22 mouse cellular contexts compared by ENCODE assay signal in the genomic region with DNA sequence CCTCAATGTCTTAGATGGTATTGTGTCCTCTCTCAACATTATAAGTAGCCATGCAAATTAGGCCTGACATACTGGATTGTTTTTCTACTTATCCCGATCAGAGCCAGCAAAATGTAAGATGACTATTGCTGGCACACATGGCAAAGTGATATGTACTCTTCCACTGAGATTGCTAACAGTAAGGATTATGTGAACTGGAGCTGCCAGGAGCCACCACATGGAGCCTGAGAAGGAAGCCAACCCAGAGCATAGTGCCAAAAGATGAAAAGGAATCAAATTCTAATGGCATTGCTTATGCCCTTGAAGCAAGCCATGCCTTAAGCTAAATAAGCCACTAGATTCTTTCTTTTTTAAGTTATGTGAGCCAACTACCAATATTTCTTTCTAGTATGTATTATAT. TPM values are rescaled to one million over a fixed set of nuclear protein-coding genes. Genes with fewer than 3 reads are reported as not detected.
DNase-seq lines count a peak whose midpoint lies in the region; ATAC-seq lines count a peak whose summit lies in the region.
"Had no signal": no experiment of that assay in that cellular context is flagged by ENCODE, and none has a peak within 500 bp of the region (broad histone marks: within the 10 kb centered on the region; RNA-seq: fewer than 3 reads in every experiment).

No protein-coding gene starts in this region.

- ATAC-seq in forebrain, embryonic 14.5 days: no peak
- no peak for ATAC-seq in forebrain, embryonic 15.5 days (replicated peaks)
- ATAC-seq: liver, postnatal 0 days had no signal

- no peaks in the 10 kb centered on the region for H3K36me3 ChIP-seq in forebrain, embryonic 14.5 days (ENCODE audit: control insufficient read depth, insufficient read depth, low read length)
- no peaks in the 10 kb centered on the region for H3K36me3 ChIP-seq in forebrain, embryonic 15.5 days
- H3K36me3 ChIP-seq: embryonic facial prominence, embryonic 10.5 days; limb, embryonic 12.5 days; midbrain, embryonic 12.5 days; stomach, embryonic 15.5 days had no signal

- H3K27me3 ChIP-seq in forebrain, embryonic 14.5 days (replicated peaks; ENCODE audit: control insufficient read depth, insufficient read depth, low read length): no peaks in the 10 kb centered on the region
- no peaks in the 10 kb centered on the region for H3K27me3 ChIP-seq in forebrain, embryonic 15.5 days
- H3K27me3 ChIP-seq: limb, embryonic 12.5 days; midbrain, embryonic 12.5 days; stomach, embryonic 15.5 days had no signal

- no peak overlapping the region for H3K9ac ChIP-seq in forebrain, embryonic 14.5 days (ENCODE audit: low read length)
- no peak overlapping the region for H3K9ac ChIP-seq in forebrain, embryonic 15.5 days (replicated peaks)
- H3K9ac ChIP-seq: hindbrain, embryonic 14.5 days; limb, embryonic 12.5 days; liver, postnatal 0 days; midbrain, embryonic 12.5 days; stomach, embryonic 15.5 days had no signal

- no peak overlapping the region for H3K27ac ChIP-seq in forebrain, embryonic 14.5 days (ENCODE audit: low read depth, low read length)
- H3K27ac ChIP-seq in forebrain, embryonic 15.5 days (replicated peaks): no peak overlapping the region
- H3K27ac ChIP-seq: embryonic facial prominence, embryonic 10.5 days; heart, adult 2 months; hindbrain, embryonic 14.5 days; layer of hippocampus, adult 2 months; limb, embryonic 12.5 days; midbrain, embryonic 12.5 days; stomach, embryonic 15.5 days had no signal

- intact Hi-C loops in left cerebral cortex, postnatal 4 days (cut with DNase I): no loop called here

- H3K4me2 ChIP-seq in forebrain, embryonic 14.5 days (ENCODE audit: low read length): no peak overlapping the region
- H3K4me2 ChIP-seq in forebrain, embryonic 15.5 days (replicated peaks): no peak overlapping the region
- H3K4me2 ChIP-seq: hindbrain, embryonic 14.5 days; limb, embryonic 12.5 days; liver, embryonic 11.5 days; midbrain, embryonic 12.5 days; stomach, embryonic 15.5 days had no signal

- H3K9me3 ChIP-seq in forebrain, embryonic 14.5 days (replicated peaks; ENCODE audit: control insufficient read depth, low read length): no peaks in the 10 kb centered on the region
- no peaks in the 10 kb centered on the region for H3K9me3 ChIP-seq in forebrain, embryonic 15.5 days
- H3K9me3 ChIP-seq: embryonic facial prominence, embryonic 10.5 days; limb, embryonic 12.5 days; midbrain, embryonic 12.5 days; stomach, embryonic 15.5 days had no signal

- whole genome bisulfite sequencing in forebrain, embryonic 14.5 days: 69% methylated on average over 1 of the region's 1 CpGs
- 58% methylated on average over 1 of the region's 1 CpGs for WGBS in forebrain, embryonic 15.5 days

- DNase-seq in forebrain, embryonic 14.5 days (ENCODE audit: low spot score): peak; percentile 51
- peak; percentile 44 for DNase-seq in left cerebral cortex, postnatal 4 days
- no peak for DNase-seq in left cerebral cortex, adult 9 months (ENCODE audit: low spot score in 2 of 2)
- DNase-seq in cerebellum, adult 9-11 months: peak; percentile 82
- DNase-seq in lung, postnatal 25 days (ENCODE audit: low spot score): no peak
- no peak for DNase-seq in embryo, embryonic 11 days
- DNase-seq: adrenal gland, postnatal 25 days; gastrocnemius, postnatal 14 days; heart, adult 2 months; kidney, adult 9 months; kidney, postnatal 25 days; liver, postnatal 0 days; lung, postnatal 10 days; thymus, postnatal 36 days had no signal

- H3K4me3 ChIP-seq in forebrain, embryonic 14.5 days (ENCODE audit: low read depth, low read length): no peak overlapping the region
- no peak overlapping the region for H3K4me3 ChIP-seq in forebrain, embryonic 15.5 days
- H3K4me3 ChIP-seq: embryonic facial prominence, embryonic 10.5 days; heart, adult 2 months; layer of hippocampus, adult 2 months; limb, embryonic 12.5 days; midbrain, embryonic 12.5 days; stomach, embryonic 15.5 days had no signal

- H3K4me1 ChIP-seq in forebrain, embryonic 14.5 days (ENCODE audit: control insufficient read depth, insufficient read depth, low read length): no peaks in the 10 kb centered on the region
- peaks cover 8% of the 10 kb centered on the region; the same call in 1 of the 2 replicates for H3K4me1 ChIP-seq in forebrain, embryonic 15.5 days
- H3K4me1 ChIP-seq: embryonic facial prominence, embryonic 10.5 days; midbrain, embryonic 12.5 days; stomach, embryonic 15.5 days had no signal

RNA-seq across cellular contexts. Expression of gene Tcf12, which starts 13.8 kb away (rescaled TPM):
- polyA plus RNA-seq in forebrain, embryonic 14.5 days (2014; fragmentation: Nextera tagmentation; extraction: Ambion mirVana): 62.0 and 68.1 TPM in 2 replicates
- 59.4 and 62.7 TPM in 2 replicates for polyA plus RNA-seq in forebrain, embryonic 15.5 days (2015; fragmentation: Nextera tagmentation; extraction: Ambion mirVana)
- total RNA-seq in left cerebral cortex, postnatal 4 days (2021): 10 to 100 TPM; 59.3 to 59.6 TPM

Comparison
In these comparisons a context has a peak if more than half of its experiments do, and no peak if none do; other contexts are left out.
1. DNase-seq: peak in forebrain, embryonic 14.5 days (single experiment), left cerebral cortex, postnatal 4 days (single experiment) and cerebellum, adult 9-11 months (single experiment); none in left cerebral cortex, adult 9 months (0 of 2), lung, postnatal 25 days (single experiment) and embryo, embryonic 11 days (single experiment).